ENCODE assay signal across 9 mouse cellular contexts in the genomic region with DNA sequence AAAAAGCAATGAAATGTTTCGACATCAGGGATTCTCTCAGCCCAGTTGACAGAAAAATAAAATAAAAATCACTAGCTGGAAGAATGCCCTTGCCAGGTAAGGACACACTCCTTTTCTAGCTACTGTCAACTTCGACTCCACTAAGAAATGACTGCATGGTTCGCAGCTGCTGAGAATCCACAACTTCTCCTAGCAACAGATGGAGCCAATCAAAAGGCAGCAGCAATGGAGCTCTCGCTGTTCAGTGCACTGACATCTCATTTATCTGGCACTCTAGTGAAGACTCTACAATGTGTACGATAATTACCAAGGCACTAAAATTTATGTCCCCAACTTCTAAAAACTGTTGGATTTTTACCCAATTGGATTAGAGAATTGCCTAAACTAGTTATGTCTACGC.
DNase-seq lines count a peak whose midpoint lies in the region; TF ChIP-seq lines count a peak whose summit lies in the region.
"Had no signal": no experiment of that assay in that cellular context is flagged by ENCODE, and none has a peak within 500 bp of the region (broad histone marks: within the 10 kb centered on the region; RNA-seq: fewer than 3 reads in every experiment).

No protein-coding gene starts in this region.

- no peak for TF ChIP-seq POLR2A in brain, embryonic 14.5 days (IDR thresholded peaks at IDR 0.05; ENCODE audit: borderline replicate concordance, extremely low read depth, insufficient read depth, insufficient read length, poor library complexity, severe bottlenecking)

- peak; percentile 17 to 21 for DNase-seq in cerebellum, postnatal 14 days
- DNase-seq in cerebellum, adult 9-10 months: no peak
- DNase-seq in kidney, postnatal 10 days: peak; percentile 17
- DNase-seq in kidney, adult 18-20 months: no peak
- peak; percentile 75 for DNase-seq in brain, embryonic 14.5 days (ENCODE audit: low read depth)
- peak; percentile 21 to 26 for DNase-seq in layer of hippocampus, postnatal 36 days
- DNase-seq in adrenal gland, postnatal 4 days (ENCODE audit: low spot score in 2 of 2): no peak
- no peak for DNase-seq in natural killer cell, adult 2 months (ENCODE audit: low spot score in 2 of 2)
- DNase-seq: adrenal gland, postnatal 14 days had no signal

- no peak for TF ChIP-seq CTCF in brain, embryonic 14.5 days (IDR thresholded peaks at IDR 0.05; ENCODE audit: borderline replicate concordance, extremely low read depth, insufficient read depth, insufficient read length)

Comparison
In these comparisons a context has a peak if more than half of its experiments do, and no peak if none do; other contexts are left out.
1. DNase-seq: peak in cerebellum, postnatal 14 days (2 of 2), kidney, postnatal 10 days (single experiment), brain, embryonic 14.5 days (single experiment) and layer of hippocampus, postnatal 36 days (2 of 2); none in cerebellum, adult 9-10 months (single experiment), kidney, adult 18-20 months (single experiment), adrenal gland, postnatal 4 days (0 of 2) and natural killer cell, adult 2 months (0 of 2).